In genomic region chr1:79697382-79697781, GRCm38 (mm10) we compare ENCODE assay signal across 9 mouse cellular contexts. TPM values are rescaled to one million over a fixed set of nuclear protein-coding genes. Genes with fewer than 3 reads are reported as not detected.
DNase-seq lines count a peak whose midpoint lies in the region; ATAC-seq lines count a peak whose summit lies in the region.
"Had no signal": no experiment of that assay in that cellular context is flagged by ENCODE, and none has a peak within 500 bp of the region (broad histone marks: within the 10 kb centered on the region; RNA-seq: fewer than 3 reads in every experiment).

No protein-coding gene starts in this region.

- H3K4me3 ChIP-seq in embryonic facial prominence, embryonic 13.5 days, result no peak overlapping the region
- H3K4me3 ChIP-seq in liver, embryonic 15.5 days (replicated peaks), result no peak overlapping the region
- H3K4me3 ChIP-seq in neural tube, embryonic 12.5 days, result no peak overlapping the region

- WGBS in embryonic facial prominence, embryonic 13.5 days, result 58% methylated on average over 9 of the region's 9 CpGs
- 52% methylated on average over 9 of the region's 9 CpGs for WGBS in liver, embryonic 15.5 days (ENCODE audit: insufficient replicate concordance)
- 38% methylated on average over 9 of the region's 9 CpGs for WGBS in neural tube, embryonic 12.5 days

- intact Hi-C loops in left cerebral cortex, postnatal 14 days (cut with DNase I), result no loop called here

- H3K27ac ChIP-seq in embryonic facial prominence, embryonic 13.5 days, result peak overlapping the region; percentile 22; the same call in 1 of the 2 replicates
- no peak overlapping the region for H3K27ac ChIP-seq in liver, embryonic 15.5 days (replicated peaks)
- no peak overlapping the region for H3K27ac ChIP-seq in neural tube, embryonic 12.5 days
- H3K27ac ChIP-seq: liver, embryonic 14.5 days had no signal

- no peak overlapping the region for H3K4me2 ChIP-seq in embryonic facial prominence, embryonic 13.5 days
- peak overlapping the region; percentile 10; the same call in 1 of the 2 replicates for H3K4me2 ChIP-seq in liver, embryonic 15.5 days
- no peak overlapping the region for H3K4me2 ChIP-seq in neural tube, embryonic 12.5 days (replicated peaks)

- H3K4me1 ChIP-seq in embryonic facial prominence, embryonic 13.5 days, result peaks cover 17% of the 10 kb centered on the region
- H3K4me1 ChIP-seq in liver, embryonic 15.5 days (replicated peaks), result no peaks in the 10 kb centered on the region; the same call in 1 of the 2 replicates
- 0 out of 2 replicates have a peak, but pooled peaks cover 6% of the 10 kb centered on the region for H3K4me1 ChIP-seq in neural tube, embryonic 12.5 days

- peak; percentile 55 to 68 for DNase-seq in left cerebral cortex, postnatal 14 days (ENCODE audit: low spot score in 2 of 2)
- DNase-seq in left cerebral cortex, adult 11 months (ENCODE audit: low spot score), result no peak
- DNase-seq in heart, postnatal 4 days, result peak; percentile 26
- DNase-seq in ovary, postnatal 36 days (ENCODE audit: low spot score), result no peak
- DNase-seq in thymus, postnatal 36 days, result no peak

- no peak for ATAC-seq in embryonic facial prominence, embryonic 13.5 days (ENCODE audit: insufficient number of reproducible peaks, insufficient read depth, low FRiP score, low TSS enrichment, low read depth)
- ATAC-seq in liver, embryonic 15.5 days (ENCODE audit: insufficient read depth), result no peak
- ATAC-seq in neural tube, embryonic 12.5 days (ENCODE audit: low FRiP score, low read depth), result peak; percentile 77

- no peaks in the 10 kb centered on the region for H3K36me3 ChIP-seq in embryonic facial prominence, embryonic 13.5 days
- H3K36me3 ChIP-seq in liver, embryonic 15.5 days (replicated peaks), result no peaks in the 10 kb centered on the region
- H3K36me3 ChIP-seq in neural tube, embryonic 12.5 days, result 0 out of 2 replicates have a peak, but pooled peaks cover 3% of the 10 kb centered on the region

- H3K9me3 ChIP-seq in embryonic facial prominence, embryonic 13.5 days, result no peaks in the 10 kb centered on the region
- no peaks in the 10 kb centered on the region for H3K9me3 ChIP-seq in liver, embryonic 15.5 days (replicated peaks)
- H3K9me3 ChIP-seq in neural tube, embryonic 12.5 days, result no peaks in the 10 kb centered on the region

- no peak overlapping the region for H3K9ac ChIP-seq in embryonic facial prominence, embryonic 13.5 days
- no peak overlapping the region for H3K9ac ChIP-seq in liver, embryonic 15.5 days
- no peak overlapping the region for H3K9ac ChIP-seq in neural tube, embryonic 12.5 days
- H3K9ac ChIP-seq: liver, embryonic 14.5 days had no signal

- H3K27me3 ChIP-seq in embryonic facial prominence, embryonic 13.5 days, result no peaks in the 10 kb centered on the region
- no peaks in the 10 kb centered on the region for H3K27me3 ChIP-seq in liver, embryonic 15.5 days
- H3K27me3 ChIP-seq in neural tube, embryonic 12.5 days (replicated peaks), result no peaks in the 10 kb centered on the region

RNA-seq across cellular contexts. Expression of gene Ap1s3, which starts 25.6 kb away (rescaled TPM):
- 1 to 10 TPM; 1.7 to 2.7 TPM for total RNA-seq in left cerebral cortex, postnatal 14 days (2021)
- polyA plus RNA-seq in embryonic facial prominence, embryonic 13.5 days (2015; fragmentation: Nextera tagmentation; extraction: Ambion mirVana), result 0.51 and 1.3 TPM in 2 replicates
- 1 to 10 TPM; 2.4 to 3.2 TPM for total RNA-seq in heart, postnatal 4 days (2021)
- 0.09 and 0.24 TPM in 2 replicates for polyA plus RNA-seq in liver, embryonic 15.5 days (2015; fragmentation: Nextera tagmentation; extraction: Ambion mirVana)
- polyA plus RNA-seq in neural tube, embryonic 12.5 days (2016; fragmentation: Nextera tagmentation; extraction: Ambion mirVana), result not detected in 2 replicates

Comparison
In these comparisons a context has a peak if more than half of its experiments do, and no peak if none do; other contexts are left out.
1. DNase-seq: peak in left cerebral cortex, postnatal 14 days (2 of 2) and heart, postnatal 4 days (single experiment); none in left cerebral cortex, adult 11 months (single experiment), ovary, postnatal 36 days (single experiment) and thymus, postnatal 36 days (0 of 2).